Comparison of ENCODE assay signal across 12 mouse cellular contexts in genomic region chr6:43254193-43254926, GRCm38 (mm10). TPM values are rescaled to one million over a fixed set of nuclear protein-coding genes. Genes with fewer than 3 reads are reported as not detected.
DNase-seq lines count a peak whose midpoint lies in the region; ATAC-seq lines count a peak whose summit lies in the region.
"Had no signal": no experiment of that assay in that cellular context is flagged by ENCODE, and none has a peak within 500 bp of the region (broad histone marks: within the 10 kb centered on the region; RNA-seq: fewer than 3 reads in every experiment).

No protein-coding gene starts in this region.

- peak; percentile 75 for ATAC-seq in inflammation-experienced regulatory T-cells, adult 6 months

- peak; percentile 8 to 18 for DNase-seq in cerebellum, postnatal 14 days
- no peak for DNase-seq in cerebellum, adult 9-11 months
- DNase-seq in lung, postnatal 10 days: peak; percentile 53
- no peak for DNase-seq in lung, postnatal 4 days
- peak; percentile 36 for DNase-seq in retina, postnatal 1 day
- DNase-seq in spleen, postnatal 10 days (ENCODE audit: low spot score in 2 of 2): no peak
- DNase-seq in ovary, postnatal 14 days (ENCODE audit: low spot score): no peak

RNA-seq across cellular contexts. Expression of gene Arhgef5, which starts 11.0 kb away (rescaled TPM):
- polyA plus RNA-seq in inflammation-experienced regulatory T-cells, adult 6 months (2017; shearing (Covaris generic)): 1 to 10 TPM; 2.9 to 4.2 (median 4.1) TPM
- polyA plus RNA-seq: G1E had no signal

RNA-seq across cellular contexts. Expression of gene Olfr47, which starts 23.0 kb away (rescaled TPM):
- not detected for polyA plus RNA-seq in inflammation-experienced regulatory T-cells, adult 6 months (2017; shearing (Covaris generic))
- polyA plus RNA-seq: embryonic facial prominence, embryonic 12.5 days; G1E; hindbrain, embryonic 12.5 days; spleen, adult 2 months had no signal

RNA-seq across cellular contexts. Expression of gene Olfr434, which starts 41.5 kb away (rescaled TPM):
- not detected for polyA plus RNA-seq in inflammation-experienced regulatory T-cells, adult 6 months (2017; shearing (Covaris generic))
- polyA plus RNA-seq: embryonic facial prominence, embryonic 12.5 days; G1E; hindbrain, embryonic 12.5 days; spleen, adult 2 months had no signal

RNA-seq across cellular contexts. Expression of gene Nobox, which starts 55.0 kb away (rescaled TPM):
- not detected for polyA plus RNA-seq in inflammation-experienced regulatory T-cells, adult 6 months (2017; shearing (Covaris generic))
- polyA plus RNA-seq: embryonic facial prominence, embryonic 12.5 days; hindbrain, embryonic 12.5 days; spleen, adult 2 months had no signal

RNA-seq across cellular contexts. Expression of gene Olfr435, which starts 57.4 kb away (rescaled TPM):
- polyA plus RNA-seq in inflammation-experienced regulatory T-cells, adult 6 months (2017; shearing (Covaris generic)): not detected
- polyA plus RNA-seq: embryonic facial prominence, embryonic 12.5 days; G1E; hindbrain, embryonic 12.5 days; spleen, adult 2 months had no signal

Comparison
In these comparisons a context has a peak if more than half of its experiments do, and no peak if none do; other contexts are left out.
1. DNase-seq: peak in cerebellum, postnatal 14 days (2 of 2), lung, postnatal 10 days (single experiment) and retina, postnatal 1 day (single experiment); none in cerebellum, adult 9-11 months (single experiment), lung, postnatal 4 days (0 of 2), spleen, postnatal 10 days (0 of 2) and ovary, postnatal 14 days (single experiment).